Mouse (Mus musculus) liver, adult (tissue): ENCODE measurements around the gene Scnn1b.

Experiments used
- GATA4 ChIP-seq: IDR thresholded peaks from 2 replicates; pipeline ENCODE4 v1.6.1; 2014; ENCODE audit warnings: mild to moderate bottlenecking, low read length; ENCODE audit not compliant: insufficient replicate concordance

Scnn1b gene

DNA sequence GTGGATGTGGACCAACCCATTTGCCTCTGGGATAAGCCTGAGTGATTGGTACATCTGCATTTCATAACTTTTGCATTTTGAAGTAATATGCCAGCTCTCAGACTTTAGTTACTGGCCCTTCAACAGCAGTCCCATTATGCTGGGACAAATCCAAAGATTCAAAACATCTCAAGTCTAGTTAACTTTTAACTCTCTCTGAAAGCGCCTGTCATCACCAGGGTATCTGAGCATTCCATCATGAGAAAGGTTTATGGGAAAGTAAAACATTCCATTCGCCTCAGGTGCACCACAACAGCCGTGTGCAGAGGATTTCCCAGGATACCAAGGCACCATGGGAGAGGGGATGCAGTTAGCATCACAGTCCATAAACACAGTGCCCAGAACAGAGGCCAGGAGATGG, 76.8 kb downstream of the Scnn1b start:
- no peak for TF ChIP-seq GATA4

DNA sequence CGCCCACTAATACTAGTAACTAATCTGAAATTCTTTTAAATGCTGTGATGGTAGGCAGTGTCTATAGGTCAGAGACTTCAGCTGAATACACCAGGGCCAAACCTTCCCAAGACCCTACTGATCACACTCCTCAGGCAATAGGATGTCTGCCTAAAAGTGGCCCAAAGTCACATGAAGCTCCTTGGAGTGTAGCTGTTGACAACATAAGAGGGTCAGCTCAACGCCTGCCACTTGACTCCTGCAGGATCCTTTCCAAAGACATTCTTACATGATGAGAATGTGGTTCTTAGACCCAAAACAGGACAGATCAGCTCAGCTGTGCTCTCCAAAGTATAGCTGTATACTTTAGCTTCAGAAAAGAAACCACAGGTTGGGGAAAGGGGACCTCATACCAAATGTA, 77.5 kb downstream of the Scnn1b start:
- TF ChIP-seq GATA4 = no peak

GRCm38 (mm10) chr7:121946196-121946595, 81.4 kb downstream of the Scnn1b start:
- no peak for TF ChIP-seq GATA4

DNA sequence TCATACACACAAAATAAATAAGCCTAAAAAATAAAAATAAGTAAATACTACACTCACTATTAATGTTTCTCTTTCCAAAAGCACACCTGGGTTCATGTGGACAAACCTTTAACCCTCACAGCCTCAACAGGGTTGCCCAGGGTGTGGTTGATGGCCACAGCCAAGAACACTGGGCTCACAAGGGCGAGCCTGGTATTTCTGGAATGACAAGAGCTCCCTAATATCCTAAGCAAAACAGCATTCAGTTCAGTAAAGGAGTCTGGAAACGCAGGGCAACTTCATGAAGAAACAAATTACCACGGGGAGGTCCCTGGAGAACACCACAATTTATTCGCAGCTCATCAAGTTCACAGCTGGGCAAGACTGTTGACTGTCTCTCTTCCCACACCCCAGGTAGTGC, 82.7 kb downstream of the Scnn1b start:
- TF ChIP-seq GATA4 = no peak

- TF ChIP-seq GATA4 = no peak
Observed at GRCm38 (mm10) chr7:121954891-121955669, 90.2 kb downstream of the Scnn1b start.

DNA sequence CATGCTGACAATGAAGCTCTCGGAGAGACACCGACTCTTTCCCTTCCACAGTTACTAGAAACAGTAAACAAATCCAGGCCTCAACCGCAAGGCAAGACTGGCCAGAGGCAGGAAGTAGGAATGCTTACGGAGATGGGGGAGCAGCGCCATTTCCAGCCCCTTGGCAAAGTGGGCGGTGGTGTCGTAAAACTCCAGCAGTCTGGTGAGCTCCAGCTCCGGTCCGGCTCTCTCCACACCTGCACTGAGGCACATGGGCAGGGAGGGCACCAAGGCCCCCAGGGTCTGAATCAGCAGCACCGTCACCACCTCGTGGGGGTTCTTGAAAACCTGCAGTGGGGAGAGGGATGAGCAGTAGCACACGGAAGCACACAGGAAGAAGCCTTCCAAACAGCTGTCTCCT, 91.0 kb downstream of the Scnn1b start:
- no peak for TF ChIP-seq GATA4

GRCm38 (mm10) chr7:121961913-121962570, 97.2 kb downstream of the Scnn1b start:
- no peak for TF ChIP-seq GATA4

DNA sequence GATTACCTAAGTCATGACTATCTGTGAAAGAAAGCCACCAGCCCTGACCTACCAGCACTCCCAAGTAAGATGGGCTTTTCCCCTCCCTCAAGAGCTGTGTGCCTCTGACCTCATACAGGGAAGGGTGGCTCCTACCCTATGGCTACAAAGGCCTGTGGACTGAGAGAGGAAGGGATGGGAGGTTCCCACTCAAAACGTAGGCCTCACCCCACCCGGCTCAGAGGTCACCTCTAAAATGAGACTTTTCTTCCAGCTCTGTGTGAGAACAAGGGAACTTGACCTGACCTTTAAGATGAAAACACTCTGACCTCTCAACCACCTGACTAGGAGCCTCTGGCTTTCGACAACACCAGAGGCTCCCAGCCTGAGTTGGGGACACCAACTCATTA, 97.7 kb downstream of the Scnn1b start:
- no peak for TF ChIP-seq GATA4

GRCm38 (mm10) chr7:121963883-121964398, 99.1 kb downstream of the Scnn1b start:
- no peak for TF ChIP-seq GATA4

DNA sequence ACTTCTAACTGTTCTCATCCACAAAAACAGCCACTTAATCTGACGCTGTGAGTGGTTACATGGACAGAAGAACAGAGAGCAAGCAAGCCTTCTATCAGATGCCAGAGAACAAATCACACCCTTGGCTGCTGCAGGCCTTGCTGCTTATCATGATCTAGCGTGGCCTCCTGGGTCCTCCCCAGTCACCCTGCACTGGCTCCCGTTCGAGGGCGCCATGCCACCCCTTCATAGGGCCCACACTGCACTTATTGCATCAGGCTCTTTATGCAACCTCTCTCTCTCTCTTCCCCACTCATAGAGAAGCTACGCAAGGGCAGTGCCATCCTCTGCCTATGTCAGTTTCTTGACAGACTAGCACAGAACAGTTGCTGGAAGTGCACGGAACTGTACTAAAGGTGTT, 101.3 kb downstream of the Scnn1b start:
- no peak for TF ChIP-seq GATA4
